Mouse (Mus musculus) cerebellum, adult 11-12 months (tissue): ENCODE data around the gene Aloxe3.

ENCODE experiments used
- DNase-seq: peaks from one replicate; pipeline ENCODE4 v3.0.0; 2022

Aloxe3 gene

GRCm38 (mm10) chr11:69109032-69109900 lies 16.4 kb upstream of the Aloxe3 start:
- peak; percentile 54 for DNase-seq

- peak; percentile 83 for DNase-seq
Measured at GRCm38 (mm10) chr11:69110319-69111046, 15.2 kb upstream of the Aloxe3 start.

- no peak for DNase-seq
Measured at GRCm38 (mm10) chr11:69111051-69111810, 14.5 kb upstream of the Aloxe3 start.

- no peak for DNase-seq
Measured at GRCm38 (mm10) chr11:69111865-69112264, 13.8 kb upstream of the Aloxe3 start.

GRCm38 (mm10) chr11:69114018-69114417 lies 11.7 kb upstream of the Aloxe3 start:
- DNase-seq = peak; percentile 8

GRCm38 (mm10) chr11:69114621-69115020 lies 11.1 kb upstream of the Aloxe3 start:
- no peak for DNase-seq

GRCm38 (mm10) chr11:69116843-69117242 lies 8.9 kb upstream of the Aloxe3 start:
- DNase-seq = peak; percentile 31

GRCm38 (mm10) chr11:69117737-69118695 lies 7.7 kb upstream of the Aloxe3 start:
- DNase-seq = peak; percentile 73

GRCm38 (mm10) chr11:69118765-69119164 lies 6.9 kb upstream of the Aloxe3 start:
- peak; percentile 85 for DNase-seq

GRCm38 (mm10) chr11:69119446-69120155 lies 6.1 kb upstream of the Aloxe3 start:
- no peak for DNase-seq

GRCm38 (mm10) chr11:69120221-69121000 lies 5.3 kb upstream of the Aloxe3 start, which contains the start of gene Hes7:
Hes7 (plus strand) TSS chr11:69120404.
- DNase-seq = peak; percentile 69

- no peak for DNase-seq
Measured at GRCm38 (mm10) chr11:69121001-69121740, 4.5 kb upstream of the Aloxe3 start.

GRCm38 (mm10) chr11:69121741-69122335 lies 3.9 kb upstream of the Aloxe3 start:
- DNase-seq = peak; percentile 66

GRCm38 (mm10) chr11:69122336-69122951 lies 3.3 kb upstream of the Aloxe3 start, which contains the start of gene 9130213A22Rik:
9130213A22Rik (minus strand) TSS chr11:69122589.
- DNase-seq = peak; percentile 85

- DNase-seq = peak; percentile 93
Measured at GRCm38 (mm10) chr11:69123056-69123692, 2.5 kb upstream of the Aloxe3 start.

- peak; percentile 86 for DNase-seq
Measured at GRCm38 (mm10) chr11:69123693-69124497, 1.8 kb upstream of the Aloxe3 start.

GRCm38 (mm10) chr11:69124498-69124847 lies 1.2 kb upstream of the Aloxe3 start:
- peak; percentile 56 for DNase-seq
